Mouse (Mus musculus): ENCODE data around the gene Gm20388. TPM values are rescaled to one million over a fixed set of nuclear protein-coding genes. Genes with fewer than 3 reads are reported as not detected.

Gene Gm20388
- polyA plus RNA-seq, 1 experiment = 18.7 TPM

DNA sequence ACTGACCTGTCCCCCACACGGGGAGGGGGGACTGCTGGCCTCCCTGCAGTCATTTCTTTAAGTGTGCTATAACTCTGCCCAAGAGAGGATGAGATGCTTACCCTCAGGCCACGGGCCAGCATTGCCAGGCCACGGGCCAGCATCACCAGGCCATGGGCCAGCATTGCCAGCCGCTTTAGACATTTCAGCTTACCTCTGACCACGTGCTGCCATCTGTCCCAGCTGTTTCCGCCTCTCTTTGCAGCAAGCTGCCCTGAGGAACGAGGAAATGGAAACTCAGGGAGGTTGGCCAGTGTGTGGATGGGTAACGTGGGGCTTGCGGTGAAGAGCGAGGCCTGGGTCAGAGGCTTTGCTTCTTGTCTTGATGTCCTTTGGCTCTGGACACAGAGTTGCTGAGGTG, 770.5 kb downstream of the Gm20388 start:
- Histone ChIP-seq H3K27me3 (ENCODE audit: control insufficient read depth, insufficient read depth, low read length) (no peaks in the 10 kb centered on the region), H3K4me1 (ENCODE audit: control insufficient read depth, insufficient read depth, low read length) (peaks cover 5% of the 10 kb centered on the region; the same call in 1 of the 2 replicates), H3K27ac (ENCODE audit: insufficient read depth, low read length) (no peak overlapping the region), H3K4me3 (replicated peaks; ENCODE audit: insufficient read depth, low read depth, low read length) (no peak overlapping the region)
- 25% methylated on average over 10 of the region's 10 CpGs for WGBS
- no peak for DNase-seq
- no peak for TF ChIP-seq CTCF (IDR thresholded peaks at IDR 0.05; ENCODE audit: borderline replicate concordance, insufficient read depth, low read depth, low read length)
- no peak for TF ChIP-seq POLR2A (IDR thresholded peaks at IDR 0.05; ENCODE audit: borderline replicate concordance, insufficient read depth, low read length)

DNA sequence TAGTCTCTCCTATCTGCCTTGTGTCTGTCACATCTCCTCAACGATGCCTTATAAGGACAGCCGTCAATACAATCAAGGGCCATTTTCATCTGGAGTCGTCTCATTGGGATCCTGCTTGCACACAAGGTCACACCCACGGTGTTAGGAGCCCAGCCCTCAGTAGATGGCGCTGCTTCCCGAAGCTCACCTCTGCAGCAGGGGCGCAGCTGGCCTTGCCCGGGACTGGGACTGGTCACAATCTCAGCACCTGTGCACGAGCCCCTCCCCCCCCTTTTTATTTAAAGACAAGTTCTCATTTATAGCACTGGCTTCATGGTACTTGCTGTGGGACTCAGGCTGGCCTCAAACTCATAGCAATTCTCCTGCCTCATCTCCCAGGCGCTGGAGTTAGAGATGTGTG, 773.0 kb downstream of the Gm20388 start:
- TF ChIP-seq POLR2A (IDR thresholded peaks at IDR 0.05; ENCODE audit: borderline replicate concordance, insufficient read depth, low read length) = no peak
- peak; percentile 51 for TF ChIP-seq CTCF (IDR thresholded peaks at IDR 0.05; ENCODE audit: borderline replicate concordance, insufficient read depth, low read depth, low read length)
- H3K4me1 ChIP-seq (ENCODE audit: control insufficient read depth, insufficient read depth, low read length) = peaks cover 5% of the 10 kb centered on the region; the same call in 1 of the 2 replicates
- peak in 1 of 2 experiments; percentile 41 for DNase-seq
- H3K4me3 ChIP-seq (replicated peaks; ENCODE audit: insufficient read depth, low read depth, low read length) = no peak overlapping the region
- 23% methylated on average over 10 of the region's 10 CpGs for WGBS
- no peaks in the 10 kb centered on the region for H3K27me3 ChIP-seq (ENCODE audit: control insufficient read depth, insufficient read depth, low read length)
- H3K27ac ChIP-seq (ENCODE audit: insufficient read depth, low read length) = no peak overlapping the region

DNA sequence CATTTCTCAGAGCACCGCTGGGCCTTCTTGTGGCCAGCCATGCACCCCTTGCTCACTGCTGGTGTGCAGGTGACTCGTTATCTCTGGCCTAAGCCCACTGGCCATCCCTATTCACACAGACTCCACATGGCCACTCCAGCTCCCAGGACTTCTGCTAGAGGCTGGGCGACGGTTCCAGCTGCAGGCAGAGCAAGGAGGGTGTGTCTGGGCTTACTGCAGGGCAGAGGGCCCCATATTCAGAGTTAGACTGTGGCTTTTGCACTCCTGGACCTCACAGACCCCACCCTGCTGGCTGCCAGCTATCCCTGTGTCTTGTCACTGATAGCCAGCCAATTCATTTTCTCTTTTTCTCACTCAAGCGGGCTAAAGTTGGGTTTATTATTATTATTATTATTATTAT, 773.4 kb downstream of the Gm20388 start:
- no peak for DNase-seq
- Histone ChIP-seq H3K4me1 (ENCODE audit: control insufficient read depth, insufficient read depth, low read length) (peaks cover 5% of the 10 kb centered on the region; the same call in 1 of the 2 replicates), H3K4me3 (replicated peaks; ENCODE audit: insufficient read depth, low read depth, low read length) (no peak overlapping the region), H3K27me3 (ENCODE audit: control insufficient read depth, insufficient read depth, low read length) (no peaks in the 10 kb centered on the region), H3K27ac (ENCODE audit: insufficient read depth, low read length) (no peak overlapping the region)
- no peak for TF ChIP-seq POLR2A (IDR thresholded peaks at IDR 0.05; ENCODE audit: borderline replicate concordance, insufficient read depth, low read length)
- TF ChIP-seq CTCF (IDR thresholded peaks at IDR 0.05; ENCODE audit: borderline replicate concordance, insufficient read depth, low read depth, low read length) = no peak
- 79% methylated on average over 5 of the region's 5 CpGs for WGBS

DNA sequence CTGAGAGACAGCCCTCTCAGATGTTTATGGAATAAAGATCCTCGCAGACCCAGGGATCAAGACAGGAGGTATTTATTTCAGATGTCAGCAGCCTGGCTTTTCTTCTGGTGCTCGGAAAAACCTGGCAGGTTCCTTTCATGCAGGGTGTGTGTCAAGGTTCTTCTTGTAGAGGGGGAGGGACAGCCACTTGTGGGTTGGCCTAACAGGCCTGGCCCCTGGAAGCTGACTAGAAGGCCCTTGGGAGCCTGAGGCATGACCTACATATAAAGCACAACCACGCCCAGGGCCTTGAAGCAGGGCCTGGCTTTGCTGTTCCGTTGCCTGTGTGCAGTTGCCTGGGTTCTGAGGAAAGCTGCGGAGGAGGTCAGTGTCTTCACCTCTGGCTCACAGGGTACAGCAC, 774.5 kb downstream of the Gm20388 start:
- no peak overlapping the region for H3K4me3 ChIP-seq (replicated peaks; ENCODE audit: insufficient read depth, low read depth, low read length)
- DNase-seq = no peak
- H3K4me1 ChIP-seq (ENCODE audit: control insufficient read depth, insufficient read depth, low read length) = peaks cover 5% of the 10 kb centered on the region; the same call in 1 of the 2 replicates
- 64% methylated on average over 5 of the region's 5 CpGs for WGBS
- no peak overlapping the region for H3K27ac ChIP-seq (ENCODE audit: insufficient read depth, low read length)
- TF ChIP-seq CTCF (IDR thresholded peaks at IDR 0.05; ENCODE audit: borderline replicate concordance, insufficient read depth, low read depth, low read length) (no peak), POLR2A (IDR thresholded peaks at IDR 0.05; ENCODE audit: borderline replicate concordance, insufficient read depth, low read length) (no peak)
- H3K27me3 ChIP-seq (ENCODE audit: control insufficient read depth, insufficient read depth, low read length) = no peaks in the 10 kb centered on the region

GRCm38 (mm10) chr8:120685591-120685990, 775.0 kb downstream of the Gm20388 start:
- no peak for DNase-seq
- 87% methylated on average over 8 of the region's 8 CpGs for WGBS
- Histone ChIP-seq H3K4me3 (replicated peaks; ENCODE audit: insufficient read depth, low read depth, low read length) (no peak overlapping the region), H3K4me1 (ENCODE audit: control insufficient read depth, insufficient read depth, low read length) (peaks cover 5% of the 10 kb centered on the region; the same call in 1 of the 2 replicates), H3K27me3 (ENCODE audit: control insufficient read depth, insufficient read depth, low read length) (no peaks in the 10 kb centered on the region), H3K27ac (ENCODE audit: insufficient read depth, low read length) (no peak overlapping the region)
- TF ChIP-seq POLR2A (IDR thresholded peaks at IDR 0.05; ENCODE audit: borderline replicate concordance, insufficient read depth, low read length) = no peak
- TF ChIP-seq CTCF (IDR thresholded peaks at IDR 0.05; ENCODE audit: borderline replicate concordance, insufficient read depth, low read depth, low read length) = no peak

GRCm38 (mm10) chr8:120686051-120686450, 775.4 kb downstream of the Gm20388 start:
- no peak for DNase-seq
- Histone ChIP-seq H3K4me1 (ENCODE audit: control insufficient read depth, insufficient read depth, low read length) (peaks cover 2% of the 10 kb centered on the region; the same call in 1 of the 2 replicates), H3K27me3 (ENCODE audit: control insufficient read depth, insufficient read depth, low read length) (no peaks in the 10 kb centered on the region), H3K27ac (ENCODE audit: insufficient read depth, low read length) (no peak overlapping the region), H3K4me3 (replicated peaks; ENCODE audit: insufficient read depth, low read depth, low read length) (no peak overlapping the region)
- 53% methylated on average over 13 of the region's 13 CpGs for WGBS
- TF ChIP-seq CTCF (IDR thresholded peaks at IDR 0.05; ENCODE audit: borderline replicate concordance, insufficient read depth, low read depth, low read length) (no peak), POLR2A (IDR thresholded peaks at IDR 0.05; ENCODE audit: borderline replicate concordance, insufficient read depth, low read length) (no peak)

DNA sequence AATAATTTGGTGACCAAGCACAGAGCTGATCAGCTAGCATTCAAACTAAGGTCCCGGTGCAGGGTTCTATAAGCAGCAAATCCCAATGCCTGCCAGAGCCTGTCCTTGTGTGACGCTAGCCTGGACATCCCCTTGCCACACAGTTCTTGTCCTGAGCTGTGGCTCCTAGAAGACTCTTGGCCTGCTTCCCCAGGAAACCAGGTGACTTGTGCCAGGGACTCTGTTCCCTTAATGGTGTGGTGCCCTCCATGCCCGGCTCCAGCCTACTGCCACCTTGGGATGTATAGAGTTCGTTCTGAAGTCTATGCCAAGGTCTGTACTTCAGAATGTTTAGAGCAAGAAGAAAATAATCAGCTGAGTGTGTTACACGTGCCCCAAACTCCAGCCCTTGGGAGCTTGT, 775.9 kb downstream of the Gm20388 start:
- no peak overlapping the region for H3K4me3 ChIP-seq (replicated peaks; ENCODE audit: insufficient read depth, low read depth, low read length)
- no peak for TF ChIP-seq CTCF (IDR thresholded peaks at IDR 0.05; ENCODE audit: borderline replicate concordance, insufficient read depth, low read depth, low read length)
- TF ChIP-seq POLR2A (IDR thresholded peaks at IDR 0.05; ENCODE audit: borderline replicate concordance, insufficient read depth, low read length) = no peak
- WGBS = 49% methylated on average over 5 of the region's 5 CpGs
- no peaks in the 10 kb centered on the region for H3K4me1 ChIP-seq (ENCODE audit: control insufficient read depth, insufficient read depth, low read length)
- H3K27me3 ChIP-seq (ENCODE audit: control insufficient read depth, insufficient read depth, low read length) = no peaks in the 10 kb centered on the region
- no peak overlapping the region for H3K27ac ChIP-seq (ENCODE audit: insufficient read depth, low read length)
- no peak for DNase-seq

- no peaks in the 10 kb centered on the region for H3K4me1 ChIP-seq (ENCODE audit: control insufficient read depth, insufficient read depth, low read length)
- WGBS = 48% methylated on average over 8 of the region's 8 CpGs
- H3K4me3 ChIP-seq (replicated peaks; ENCODE audit: insufficient read depth, low read depth, low read length) = no peak overlapping the region
- H3K27ac ChIP-seq (ENCODE audit: insufficient read depth, low read length) = no peak overlapping the region
- TF ChIP-seq POLR2A (IDR thresholded peaks at IDR 0.05; ENCODE audit: borderline replicate concordance, insufficient read depth, low read length) (no peak), CTCF (IDR thresholded peaks at IDR 0.05; ENCODE audit: borderline replicate concordance, insufficient read depth, low read depth, low read length) (no peak)
- no peaks in the 10 kb centered on the region for H3K27me3 ChIP-seq (ENCODE audit: control insufficient read depth, insufficient read depth, low read length)
- no peak for DNase-seq
Observed at GRCm38 (mm10) chr8:120687786-120688185, 777.1 kb downstream of the Gm20388 start.
